Mouse (Mus musculus) megakaryocyte, embryonic 14.5 days (primary cell): ENCODE data around the gene Cfd. TPM values are rescaled to one million over a fixed set of nuclear protein-coding genes. Genes with fewer than 3 reads are reported as not detected.

Experiments
- H3K27me3 ChIP-seq: replicated peaks from 2 replicates; pipeline ENCODE3; 2012; ENCODE audit warnings: inconsistent platforms
- H3K36me3 ChIP-seq: replicated peaks from 2 replicates; pipeline ENCODE3; 2012; ENCODE audit warnings: low read length, inconsistent platforms, mixed read lengths
- H3K4me1 ChIP-seq: 2 replicates; pipeline ENCODE4 v1.6.1; 2012; ENCODE audit warnings: inconsistent platforms
- H3K4me3 ChIP-seq: replicated peaks from 2 replicates; pipeline ENCODE3; 2012; ENCODE audit warnings: moderate library complexity, mild to moderate bottlenecking, inconsistent platforms
- H3K9me3 ChIP-seq: 2 replicates; pipeline ENCODE4 v1.6.1; 2012; ENCODE audit warnings: inconsistent platforms
- FLI1 ChIP-seq: IDR thresholded peaks from 2 replicates; pipeline ENCODE4 v1.6.1; 2012; ENCODE audit warnings: low read length, inconsistent platforms, mixed read lengths
- GATA1 ChIP-seq: IDR thresholded peaks from 3 replicates; pipeline ENCODE4 v1.6.1; 2012; ENCODE audit warnings: mixed read lengths, low read length, inconsistent platforms, borderline replicate concordance
- polyA plus RNA-seq: library from polyadenylated mRNA; stranded (reverse); fragments of >175 nt; gene quantifications from 2 replicates; pipeline ENCODE4 v1.2.3, GENCODE M21; 2012; ENCODE audit warnings: low replicate concordance; ENCODE audit not compliant: insufficient read depth

Cfd gene
- polyA plus RNA-seq, 1 experiment = not detected

- H3K9me3 ChIP-seq = no peaks in the 10 kb centered on the region
- peaks cover 34% of the 10 kb centered on the region for H3K36me3 ChIP-seq
- TF ChIP-seq FLI1 = no peak
- TF ChIP-seq GATA1 = no peak
- peak within 1 kb of the TSS; percentile 98 for H3K4me3 ChIP-seq
- H3K4me1 ChIP-seq = peaks cover 72% of the 10 kb centered on the region
- no peaks in the 10 kb centered on the region for H3K27me3 ChIP-seq
Measured at GRCm38 (mm10) chr10:79853860-79854795, 36.5 kb upstream of the Cfd start, which contains the start of gene Ptbp1. Gene Ptbp1 (plus strand): TSS chr10:79854427.

GRCm38 (mm10) chr10:79854801-79855541 lies 35.7 kb upstream of the Cfd start:
- Histone ChIP-seq H3K4me1 (peaks cover 72% of the 10 kb centered on the region), H3K9me3 (no peaks in the 10 kb centered on the region)
- TF ChIP-seq FLI1 (no peak), GATA1 (no peak)

GRCm38 (mm10) chr10:79855558-79856184 lies 35.0 kb upstream of the Cfd start:
- Histone ChIP-seq H3K4me1 (peaks cover 72% of the 10 kb centered on the region), H3K36me3 (peaks cover 50% of the 10 kb centered on the region)
- TF ChIP-seq FLI1 (no peak), GATA1 (no peak)

More at GRCm38 (mm10) chr10:79854801-79855541, 35.7 kb upstream of the Cfd start:
- H3K36me3 ChIP-seq = peaks cover 43% of the 10 kb centered on the region
- H3K27me3 ChIP-seq = no peaks in the 10 kb centered on the region
- H3K4me3 ChIP-seq = peak overlapping the region; percentile 98

GRCm38 (mm10) chr10:79856280-79856679 lies 34.4 kb upstream of the Cfd start:
- Histone ChIP-seq H3K9me3 (no peaks in the 10 kb centered on the region), H3K4me1 (peaks cover 72% of the 10 kb centered on the region), H3K36me3 (peaks cover 54% of the 10 kb centered on the region), H3K27me3 (no peaks in the 10 kb centered on the region), H3K4me3 (peak overlapping the region; percentile 98)
- TF ChIP-seq GATA1 (no peak), FLI1 (no peak)

More at GRCm38 (mm10) chr10:79855558-79856184, 35.0 kb upstream of the Cfd start:
- Histone ChIP-seq H3K4me3 (peak overlapping the region; percentile 98), H3K9me3 (no peaks in the 10 kb centered on the region), H3K27me3 (no peaks in the 10 kb centered on the region)

GRCm38 (mm10) chr10:79856704-79857451 lies 33.8 kb upstream of the Cfd start:
- peaks cover 70% of the 10 kb centered on the region for H3K4me1 ChIP-seq
- H3K9me3 ChIP-seq = no peaks in the 10 kb centered on the region
- peaks cover 60% of the 10 kb centered on the region for H3K36me3 ChIP-seq
- peak overlapping the region; percentile 98 for H3K4me3 ChIP-seq
- H3K27me3 ChIP-seq = no peaks in the 10 kb centered on the region
- TF ChIP-seq GATA1 (no peak), FLI1 (no peak)

GRCm38 (mm10) chr10:79857452-79857811 lies 33.2 kb upstream of the Cfd start:
- Histone ChIP-seq H3K9me3 (no peaks in the 10 kb centered on the region), H3K36me3 (peaks cover 65% of the 10 kb centered on the region), H3K4me3 (peak overlapping the region; percentile 98), H3K4me1 (peaks cover 70% of the 10 kb centered on the region), H3K27me3 (no peaks in the 10 kb centered on the region)
- TF ChIP-seq GATA1 (no peak), FLI1 (no peak)

- Histone ChIP-seq H3K4me3 (peak overlapping the region; percentile 98), H3K9me3 (no peaks in the 10 kb centered on the region), H3K27me3 (no peaks in the 10 kb centered on the region), H3K36me3 (peaks cover 70% of the 10 kb centered on the region), H3K4me1 (peaks cover 70% of the 10 kb centered on the region)
- TF ChIP-seq GATA1 = no peak
- no peak for TF ChIP-seq FLI1
Measured at GRCm38 (mm10) chr10:79857894-79858293, 32.8 kb upstream of the Cfd start.

GRCm38 (mm10) chr10:79858416-79859074 lies 32.1 kb upstream of the Cfd start:
- no peak for TF ChIP-seq FLI1
- no peak for TF ChIP-seq GATA1
- no peaks in the 10 kb centered on the region for H3K27me3 ChIP-seq
- H3K4me3 ChIP-seq = peak overlapping the region; percentile 98
- H3K4me1 ChIP-seq = peaks cover 67% of the 10 kb centered on the region
- H3K36me3 ChIP-seq = peaks cover 74% of the 10 kb centered on the region
- no peaks in the 10 kb centered on the region for H3K9me3 ChIP-seq
